Mouse (Mus musculus) hindbrain, embryonic 14.5 days (tissue): ENCODE measurements at regions not wholly inside any gene's neighbourhood (a gene's known extent, or its start where the extent isn't known, plus 50 kb on each side); places are given as distances from the start of the nearest gene placed in this dataset.

ENCODE experiments used
- ATAC-seq: fragments of 200-750 bp; cut with Nextera tagmentation; 2 replicates; pipeline ENCODE4 v1.8.0; 2017; ENCODE audit warnings: moderate number of reproducible peaks, mild to moderate bottlenecking, moderate TSS enrichment, moderate library complexity; ENCODE audit not compliant: low FRiP score
- DNase-seq: peaks from one replicate; pipeline ENCODE4 v3.0.0-alpha.2; 2015; ENCODE audit warnings: low spot score
- H3K27ac ChIP-seq: fragments of 300-500 bp; sonication (generic); 2 replicates; pipeline ENCODE4 v1.5.1; 2014; ENCODE audit warnings: mild to moderate bottlenecking, moderate library complexity
- H3K27me3 ChIP-seq: fragments of 300-500 bp; sonication (generic); 2 replicates; pipeline ENCODE4 v1.6.1; 2014; ENCODE audit warnings: mild to moderate bottlenecking, low read length, mixed read lengths; ENCODE audit not compliant: control insufficient read depth, insufficient read depth
- H3K36me3 ChIP-seq: fragments of 300-500 bp; sonication (generic); replicated peaks from 2 replicates; pipeline ENCODE4 v1.6.1; 2014; ENCODE audit not compliant: control insufficient read depth, insufficient read depth
- H3K4me1 ChIP-seq: fragments of 300-500 bp; sonication (generic); replicated peaks from 2 replicates; pipeline ENCODE4 v1.6.1; 2014; ENCODE audit warnings: antibody characterized with exemption, low read length, mixed read lengths; ENCODE audit not compliant: control insufficient read depth, insufficient read depth
- H3K4me2 ChIP-seq: fragments of 300-500 bp; sonication (generic); replicated peaks from 2 replicates; pipeline ENCODE4 v1.6.1; 2014; ENCODE audit warnings: mild to moderate bottlenecking, moderate library complexity
- H3K4me3 ChIP-seq: fragments of 300-500 bp; sonication (generic); replicated peaks from 2 replicates; pipeline ENCODE4 v1.5.1; 2014; ENCODE audit warnings: mild to moderate bottlenecking, low read length
- H3K9ac ChIP-seq: fragments of 300-500 bp; sonication (generic); 2 replicates; pipeline ENCODE4 v1.6.1; 2014
- H3K9me3 ChIP-seq: fragments of 300-500 bp; sonication (generic); 2 replicates; pipeline ENCODE4 v1.6.1; 2016; ENCODE audit warnings: low read length; ENCODE audit not compliant: control insufficient read depth
- WGBS: fragments of 180-500 bp; shearing (Covaris S2); extraction: QIAGEN DNeasy Blood & Tissue Kit; methylation state at CpG from one replicate; pipeline ENCODE4 v1.1.7; 2014; 5-methylcytosine and 5-hydroxymethylcytosine counted together

DNA sequence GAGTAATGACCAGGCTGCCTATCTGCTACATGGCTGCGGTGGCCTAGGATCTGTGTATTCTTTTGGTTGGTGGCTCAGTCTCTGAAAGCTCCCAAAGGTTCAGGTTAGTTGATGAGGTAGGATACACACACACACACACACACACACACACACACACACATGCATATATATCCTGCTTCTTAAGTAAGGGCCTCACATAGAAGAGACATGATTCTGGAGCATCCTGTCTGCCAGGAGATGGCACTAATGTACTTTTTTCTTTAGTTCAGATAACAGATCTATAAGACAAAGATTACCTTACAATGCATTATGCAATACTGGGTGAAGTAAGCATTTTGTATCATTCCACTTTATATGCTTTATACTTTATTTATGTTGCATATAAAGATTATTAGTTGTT, 149.8 kb downstream of the Ankrd7 start:
- Histone ChIP-seq H3K4me3 (no peak overlapping the region), H3K4me1 (no peaks in the 10 kb centered on the region), H3K27ac (no peak overlapping the region), H3K9me3 (no peaks in the 10 kb centered on the region), H3K4me2 (no peak overlapping the region), H3K36me3 (no peaks in the 10 kb centered on the region), H3K27me3 (no peaks in the 10 kb centered on the region), H3K9ac (no peak overlapping the region)
- ATAC-seq (no peak), DNase-seq (peak; percentile 68)
- WGBS: 87% methylated on average over 1 of the region's 1 CpGs

DNA sequence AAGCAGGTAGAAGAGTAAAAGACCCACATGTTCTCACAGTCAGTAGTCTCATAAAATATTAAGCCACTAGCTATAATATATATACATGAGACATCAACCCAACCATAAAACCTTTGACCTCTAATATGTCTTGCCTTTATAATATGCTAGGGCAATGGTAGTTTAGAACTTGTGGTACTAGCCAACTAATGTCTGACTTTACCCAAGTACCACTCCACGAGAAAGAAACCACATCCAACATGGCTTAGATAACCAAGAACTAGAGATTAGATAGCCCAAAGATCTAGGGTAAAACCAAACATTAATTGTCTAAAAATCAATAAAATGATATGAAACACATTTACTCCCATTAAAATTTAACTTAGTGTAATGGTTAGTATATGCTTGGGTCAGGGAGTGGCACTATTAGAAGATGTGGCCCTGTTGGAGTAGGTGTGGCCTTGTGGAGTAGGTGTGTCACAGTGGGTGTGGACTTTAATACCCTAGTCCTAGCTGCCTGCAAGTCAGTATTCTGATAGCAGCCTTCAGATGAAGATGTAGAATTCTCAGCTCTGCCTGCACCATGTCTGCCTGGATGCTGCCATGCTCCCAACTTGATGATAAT, 152.2 kb downstream of the Ankrd7 start:
- no peak for DNase-seq
- no peak overlapping the region for H3K4me2 ChIP-seq
- no peaks in the 10 kb centered on the region for H3K4me1 ChIP-seq
- H3K27ac ChIP-seq: no peak overlapping the region
- H3K27me3 ChIP-seq: no peaks in the 10 kb centered on the region
- no peak overlapping the region for H3K4me3 ChIP-seq
- H3K36me3 ChIP-seq: no peaks in the 10 kb centered on the region
- no peak overlapping the region for H3K9ac ChIP-seq
- no peak for ATAC-seq
- WGBS: 80% methylated on average over 1 of the region's 1 CpGs
- H3K9me3 ChIP-seq: no peaks in the 10 kb centered on the region

DNA sequence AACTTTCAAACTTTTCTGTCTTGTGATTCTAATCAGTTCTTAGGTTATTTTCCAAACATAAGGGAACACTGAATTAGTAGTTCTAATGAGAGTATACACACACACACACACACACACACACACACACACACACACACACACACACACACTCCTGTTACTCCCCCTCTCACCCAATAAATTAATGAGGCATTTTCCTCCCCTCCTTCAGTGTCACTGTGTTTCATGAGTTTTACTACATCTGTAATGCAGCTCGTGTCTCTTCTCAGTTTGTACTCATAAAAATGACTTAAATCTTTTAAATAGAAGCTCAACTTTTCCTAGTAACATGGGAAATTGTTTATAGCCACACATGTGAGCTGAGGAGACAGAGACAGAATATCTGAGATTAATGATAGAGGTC, 168.2 kb downstream of the Ankrd7 start:
- no peaks in the 10 kb centered on the region for H3K27me3 ChIP-seq
- no peak overlapping the region for H3K4me2 ChIP-seq
- H3K4me3 ChIP-seq: no peak overlapping the region
- no peaks in the 10 kb centered on the region for H3K9me3 ChIP-seq
- no peak overlapping the region for H3K27ac ChIP-seq
- no peak for ATAC-seq
- DNase-seq: no peak
- H3K9ac ChIP-seq: no peak overlapping the region
- H3K4me1 ChIP-seq: no peaks in the 10 kb centered on the region
- 76% methylated on average over 1 of the region's 1 CpGs for WGBS
- no peaks in the 10 kb centered on the region for H3K36me3 ChIP-seq
